Mouse (Mus musculus): ENCODE measurements around the gene Mns1. TPM values are rescaled to one million over a fixed set of nuclear protein-coding genes. Genes with fewer than 3 reads are reported as not detected.
"Not testable (repeated sequence)": the region's sequence is repeated elsewhere in the genome, so short reads cannot be mapped to it uniquely, and the experiment has no call there.

Mns1 gene
- polyA plus RNA-seq, 1 experiment from 2014 or later, result 5.9 TPM

DNA sequence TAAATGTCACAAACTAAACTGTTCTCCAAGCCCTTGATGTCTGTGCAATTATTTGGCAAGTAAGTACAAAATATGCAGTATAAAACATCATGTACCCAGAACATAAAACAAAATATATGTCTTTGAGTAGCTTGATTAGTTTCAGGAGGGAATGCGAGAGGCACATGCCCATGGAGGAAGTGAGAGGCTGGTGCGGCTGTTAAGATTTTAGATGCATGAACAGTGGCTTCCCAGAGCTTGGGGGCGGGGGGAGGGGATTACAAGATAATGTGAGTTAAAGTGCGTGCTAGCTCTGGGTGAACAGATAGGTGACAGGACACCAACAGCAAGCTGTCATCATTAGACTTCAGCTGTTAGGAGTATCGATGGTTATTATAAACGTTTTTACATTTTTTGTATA is 13.3 kb downstream of the Mns1 start:
- Histone ChIP-seq H3K36me3 (ENCODE audit: insufficient read depth, low read length) (no peaks in the 10 kb centered on the region), H3K4me1 (ENCODE audit: insufficient read depth, low read depth, low read length) (no peaks in the 10 kb centered on the region; the same call in 1 of the 2 replicates), H3K27ac (ENCODE audit: low read length) (no peak overlapping the region), H3K4me2 (replicated peaks; ENCODE audit: low read depth, low read length) (no peak overlapping the region), H3K4me3 (ENCODE audit: low read depth, low read length) (no peak overlapping the region), H3K9ac (replicated peaks; ENCODE audit: low read depth) (no peak overlapping the region), H3K9me3 (ENCODE audit: low read length) (no peaks in the 10 kb centered on the region), H3K27me3 (replicated peaks; ENCODE audit: insufficient read depth, low read length) (no peaks in the 10 kb centered on the region)
- ATAC-seq, result no peak
- TF ChIP-seq CTCF (IDR thresholded peaks at IDR 0.05), result no peak
- TF ChIP-seq EP300 (IDR thresholded peaks at IDR 0.05), result no peak
- WGBS, result 68% methylated on average over 6 of the region's 6 CpGs
- DNase-seq (ENCODE audit: low spot score), result no peak

DNA sequence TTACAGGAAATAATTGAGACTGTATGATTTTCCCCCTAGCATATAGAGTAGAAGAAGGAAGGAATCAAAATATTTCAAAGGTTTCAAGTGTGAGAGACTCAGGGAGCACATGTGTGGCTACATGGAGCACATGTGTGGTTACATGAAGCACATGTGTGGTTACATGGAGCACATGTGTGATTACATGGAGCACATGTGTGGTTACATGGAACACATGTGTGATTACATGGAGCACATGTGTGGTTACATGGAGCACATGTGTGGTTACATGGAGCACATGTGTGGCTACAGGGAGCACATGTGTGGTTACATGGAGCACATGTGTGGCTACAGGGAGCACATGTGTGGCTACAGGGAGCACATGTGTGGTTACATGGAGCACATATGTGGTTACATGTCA is 16.5 kb downstream of the Mns1 start:
- not testable (repeated sequence) for H3K9ac ChIP-seq (replicated peaks; ENCODE audit: low read depth); H3K4me3 ChIP-seq (ENCODE audit: low read depth, low read length); DNase-seq (ENCODE audit: low spot score); H3K9me3 ChIP-seq (ENCODE audit: low read length); H3K36me3 ChIP-seq (ENCODE audit: insufficient read depth, low read length); H3K27ac ChIP-seq (ENCODE audit: low read length); H3K4me1 ChIP-seq (ENCODE audit: insufficient read depth, low read depth, low read length); ATAC-seq; H3K4me2 ChIP-seq (replicated peaks; ENCODE audit: low read depth, low read length); H3K27me3 ChIP-seq (replicated peaks; ENCODE audit: insufficient read depth, low read length)

- no peak overlapping the region for H3K9ac ChIP-seq (replicated peaks; ENCODE audit: low read depth)
- no peaks in the 10 kb centered on the region for H3K9me3 ChIP-seq (ENCODE audit: low read length)
- TF ChIP-seq EP300 (IDR thresholded peaks at IDR 0.05), result no peak
- no peak for TF ChIP-seq CTCF (IDR thresholded peaks at IDR 0.05)
- 41% methylated on average over 1 of the region's 1 CpGs for WGBS
- DNase-seq (ENCODE audit: low spot score), result no peak
- no peaks in the 10 kb centered on the region for H3K4me1 ChIP-seq (ENCODE audit: insufficient read depth, low read depth, low read length)
- H3K27me3 ChIP-seq (replicated peaks; ENCODE audit: insufficient read depth, low read length), result no peaks in the 10 kb centered on the region
- no peak for ATAC-seq
- H3K4me3 ChIP-seq (ENCODE audit: low read depth, low read length), result no peak overlapping the region
- no peaks in the 10 kb centered on the region for H3K36me3 ChIP-seq (ENCODE audit: insufficient read depth, low read length)
- H3K4me2 ChIP-seq (replicated peaks; ENCODE audit: low read depth, low read length), result no peak overlapping the region
- H3K27ac ChIP-seq (ENCODE audit: low read length), result no peak overlapping the region
Observed at GRCm38 (mm10) chr9:72456374-72456773, 18.6 kb downstream of the Mns1 start.

- Histone ChIP-seq H3K27me3 (replicated peaks; ENCODE audit: insufficient read depth, low read length) (no peaks in the 10 kb centered on the region), H3K9me3 (ENCODE audit: low read length) (no peaks in the 10 kb centered on the region), H3K36me3 (ENCODE audit: insufficient read depth, low read length) (no peaks in the 10 kb centered on the region), H3K27ac (ENCODE audit: low read length) (no peak overlapping the region), H3K4me1 (ENCODE audit: insufficient read depth, low read depth, low read length) (no peaks in the 10 kb centered on the region), H3K9ac (replicated peaks; ENCODE audit: low read depth) (no peak overlapping the region), H3K4me3 (ENCODE audit: low read depth, low read length) (no peak overlapping the region), H3K4me2 (replicated peaks; ENCODE audit: low read depth, low read length) (no peak overlapping the region)
- WGBS, result 20% methylated on average over 5 of the region's 5 CpGs
- ATAC-seq, result peak; percentile 75
- peak; percentile 77 for DNase-seq (ENCODE audit: low spot score)
- TF ChIP-seq CTCF (IDR thresholded peaks at IDR 0.05), result peak; percentile 85
- no peak for TF ChIP-seq EP300 (IDR thresholded peaks at IDR 0.05)
Observed at GRCm38 (mm10) chr9:72458233-72458632, 20.4 kb downstream of the Mns1 start.

- WGBS, result 83% methylated on average over 3 of the region's 3 CpGs
- TF ChIP-seq CTCF (IDR thresholded peaks at IDR 0.05) (no peak), EP300 (IDR thresholded peaks at IDR 0.05) (no peak)
- Histone ChIP-seq H3K9ac (replicated peaks; ENCODE audit: low read depth) (no peak overlapping the region; the same call in 1 of the 2 replicates), H3K27ac (ENCODE audit: low read length) (no peak overlapping the region), H3K36me3 (ENCODE audit: insufficient read depth, low read length) (no peaks in the 10 kb centered on the region), H3K27me3 (replicated peaks; ENCODE audit: insufficient read depth, low read length) (no peaks in the 10 kb centered on the region), H3K4me1 (ENCODE audit: insufficient read depth, low read depth, low read length) (no peaks in the 10 kb centered on the region), H3K4me3 (ENCODE audit: low read depth, low read length) (no peak overlapping the region), H3K4me2 (replicated peaks; ENCODE audit: low read depth, low read length) (no peak overlapping the region), H3K9me3 (ENCODE audit: low read length) (no peaks in the 10 kb centered on the region)
- DNase-seq (ENCODE audit: low spot score) (no peak), ATAC-seq (no peak)
Observed at GRCm38 (mm10) chr9:72459703-72460102, 21.9 kb downstream of the Mns1 start.

- ATAC-seq (no peak), DNase-seq (ENCODE audit: low spot score) (no peak)
- no peaks in the 10 kb centered on the region for H3K9me3 ChIP-seq (ENCODE audit: low read length)
- H3K4me1 ChIP-seq (ENCODE audit: insufficient read depth, low read depth, low read length), result no peaks in the 10 kb centered on the region
- 71% methylated on average over 3 of the region's 3 CpGs for WGBS
- TF ChIP-seq EP300 (IDR thresholded peaks at IDR 0.05), result no peak
- TF ChIP-seq CTCF (IDR thresholded peaks at IDR 0.05), result no peak
- H3K27me3 ChIP-seq (replicated peaks; ENCODE audit: insufficient read depth, low read length), result no peaks in the 10 kb centered on the region
- no peak overlapping the region for H3K9ac ChIP-seq (replicated peaks; ENCODE audit: low read depth)
- no peak overlapping the region for H3K4me3 ChIP-seq (ENCODE audit: low read depth, low read length)
- H3K36me3 ChIP-seq (ENCODE audit: insufficient read depth, low read length), result no peaks in the 10 kb centered on the region
- no peak overlapping the region for H3K4me2 ChIP-seq (replicated peaks; ENCODE audit: low read depth, low read length)
- no peak overlapping the region for H3K27ac ChIP-seq (ENCODE audit: low read length)
Observed at GRCm38 (mm10) chr9:72460767-72461166, 23.0 kb downstream of the Mns1 start.

DNA sequence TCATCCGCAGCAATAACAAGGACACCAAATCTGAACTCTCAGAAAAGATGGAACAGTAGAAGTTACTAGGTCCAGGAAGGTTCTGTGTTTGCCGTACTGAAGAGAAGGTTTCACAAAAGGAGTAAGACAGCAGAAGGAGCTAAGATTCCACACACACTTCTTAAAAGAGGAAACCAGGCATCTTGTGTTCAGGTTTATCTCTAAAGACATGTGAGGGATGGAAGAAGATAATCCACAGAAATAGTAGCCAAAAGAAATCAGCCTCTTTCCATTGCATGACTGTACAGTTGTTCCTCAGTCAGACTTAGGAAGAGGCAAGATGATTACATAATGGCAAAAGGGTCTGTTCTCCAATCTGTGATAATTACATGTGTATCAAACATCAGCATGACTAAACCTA is 24.6 kb downstream of the Mns1 start:
- Histone ChIP-seq H3K4me3 (ENCODE audit: low read depth, low read length) (no peak overlapping the region), H3K4me1 (ENCODE audit: insufficient read depth, low read depth, low read length) (no peaks in the 10 kb centered on the region), H3K4me2 (replicated peaks; ENCODE audit: low read depth, low read length) (no peak overlapping the region), H3K9ac (replicated peaks; ENCODE audit: low read depth) (no peak overlapping the region), H3K9me3 (ENCODE audit: low read length) (no peaks in the 10 kb centered on the region), H3K27ac (ENCODE audit: low read length) (no peak overlapping the region), H3K27me3 (replicated peaks; ENCODE audit: insufficient read depth, low read length) (no peaks in the 10 kb centered on the region), H3K36me3 (ENCODE audit: insufficient read depth, low read length) (no peaks in the 10 kb centered on the region)
- TF ChIP-seq CTCF (IDR thresholded peaks at IDR 0.05), result no peak
- no peak for DNase-seq (ENCODE audit: low spot score)
- ATAC-seq, result no peak
- WGBS, result 96% methylated on average over 2 of the region's 2 CpGs

All from lung, postnatal 0 days (tissue).